Mouse (Mus musculus) urinary bladder, postnatal 14 days (tissue): ENCODE measurements around the gene Hmgxb4.
"Not testable (repeated sequence)": the region's sequence is repeated elsewhere in the genome, so short reads cannot be mapped to it uniquely, and the experiment has no call there.

Experiments
- DNase-seq: peaks from one replicate; pipeline ENCODE4 v3.0.0; 2021; ENCODE audit warnings: low spot score

Hmgxb4 gene

DNA sequence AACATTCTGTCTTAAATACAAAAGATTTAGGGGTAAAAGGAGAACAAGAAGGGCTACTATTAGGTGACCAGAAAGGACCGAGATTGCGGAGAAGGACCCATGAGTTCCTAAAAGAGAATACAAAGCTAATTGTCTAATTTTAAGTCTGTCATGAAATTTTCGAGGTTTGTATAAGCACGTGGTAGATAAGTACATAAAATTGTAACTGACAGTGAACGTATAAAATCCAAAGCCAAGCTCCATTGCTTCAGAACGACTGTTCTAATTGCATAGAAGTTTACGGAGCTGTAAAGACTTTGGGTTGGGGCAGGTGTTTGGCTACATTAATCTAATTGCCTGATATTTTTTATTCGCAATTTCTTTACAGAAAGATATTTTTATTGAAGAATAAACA lies at the start of gene Hmgxb4:
Gene Hmgxb4, plus strand, starts transcription at position 276 of the 394 bp plus-strand sequence.
- no peak for DNase-seq

- no peak for DNase-seq
These were observed 43.7 kb upstream of the Hmgxb4 start for GRCm38 (mm10) chr8:74949445-74949844.

DNA sequence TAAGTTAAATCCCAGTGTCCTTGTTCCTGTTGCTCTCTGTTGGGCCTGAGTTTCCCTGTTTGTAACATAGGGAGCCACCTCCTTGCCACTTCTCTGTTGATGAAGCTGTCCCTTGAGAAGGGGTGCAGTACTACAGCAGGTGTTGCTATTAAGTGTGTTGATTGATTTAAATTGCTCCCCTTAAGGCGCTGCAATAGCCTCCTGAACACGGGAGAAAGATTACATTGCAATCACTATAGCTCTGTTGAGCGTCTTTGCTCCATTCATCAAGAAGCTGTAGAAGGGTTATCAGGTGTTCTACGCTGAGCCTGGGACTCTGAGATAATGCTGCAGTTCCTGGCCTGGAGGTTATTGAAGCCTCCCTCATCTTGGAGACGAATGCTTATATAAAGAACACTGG lies 29.2 kb upstream of the Hmgxb4 start:
- no peak for DNase-seq

DNA sequence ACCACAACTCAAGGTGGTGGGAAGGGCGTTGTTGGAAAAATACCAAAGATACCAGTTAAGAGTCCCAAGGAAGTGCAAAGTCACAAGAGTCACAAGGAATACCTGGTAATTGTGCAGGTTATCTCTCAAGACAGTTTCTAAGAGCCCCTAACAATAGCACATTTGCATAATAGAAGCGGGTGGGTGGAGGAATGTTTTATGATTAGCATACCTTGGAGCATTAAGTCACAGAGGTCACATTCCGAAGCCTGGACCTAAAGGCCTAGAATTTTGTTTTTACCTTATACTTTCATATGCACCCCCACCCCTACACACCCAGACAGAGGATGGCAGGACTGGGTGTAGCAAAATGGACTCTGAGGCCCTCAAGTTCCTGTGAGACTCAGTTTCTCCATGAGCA lies 22.9 kb upstream of the Hmgxb4 start:
- not testable (repeated sequence) for DNase-seq

DNA sequence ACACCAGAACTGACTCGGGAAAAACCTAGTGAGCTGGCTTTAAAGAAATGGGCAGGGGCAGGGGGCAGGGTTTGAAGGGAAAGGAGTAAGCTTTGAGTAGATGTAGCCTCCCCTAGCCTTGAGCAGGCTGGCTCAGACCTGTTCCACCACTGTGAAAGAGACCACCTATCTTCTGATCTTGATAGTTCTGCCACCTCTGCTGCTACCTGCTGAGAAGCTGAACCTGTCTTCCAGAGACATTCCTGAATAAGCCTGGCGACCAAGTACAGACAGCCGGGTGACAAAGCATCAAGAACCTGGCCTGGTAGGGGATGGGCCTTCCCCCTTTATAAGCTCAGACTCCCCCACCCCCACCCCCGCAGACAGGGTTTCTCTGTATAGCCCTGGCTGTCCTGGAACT lies 21.5 kb upstream of the Hmgxb4 start:
- no peak for DNase-seq

- DNase-seq, result no peak
These were observed 20.8 kb upstream of the Hmgxb4 start for GRCm38 (mm10) chr8:74972322-74972883.

DNA sequence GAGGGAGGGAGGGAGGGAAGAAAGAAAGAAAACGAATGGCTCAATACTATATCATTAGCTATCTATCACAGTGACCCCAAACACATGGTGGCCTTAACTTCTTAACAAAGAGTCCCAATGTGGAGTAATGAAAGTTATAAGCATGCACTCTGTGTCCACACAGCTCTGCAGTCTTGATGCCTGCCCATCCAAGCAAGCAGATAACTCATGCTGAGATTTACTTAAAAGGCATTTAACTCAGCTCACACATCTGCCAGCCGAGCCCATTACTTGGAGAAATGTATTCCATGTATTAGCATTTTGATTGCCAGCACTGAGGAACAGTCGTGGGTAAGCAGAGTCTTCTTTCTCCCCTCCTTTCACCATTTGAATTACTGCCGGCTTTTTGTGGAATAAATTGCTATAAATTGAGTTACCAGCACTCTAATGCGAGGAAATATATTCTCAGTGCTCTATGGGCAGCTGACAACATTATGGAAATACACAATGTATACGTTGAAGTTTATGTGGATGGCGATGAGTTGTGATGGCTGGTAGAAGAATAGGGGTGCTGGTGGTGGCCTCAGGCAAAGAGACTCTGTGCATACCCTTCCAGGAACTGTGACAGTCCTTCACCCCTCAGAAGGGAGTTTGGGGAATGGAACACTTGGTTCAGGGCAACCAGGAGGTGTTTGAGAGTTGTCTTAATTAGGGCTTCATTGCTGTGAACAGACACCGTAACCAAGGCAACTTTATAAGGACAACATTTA lies 19.9 kb upstream of the Hmgxb4 start:
- DNase-seq, result no peak

DNA sequence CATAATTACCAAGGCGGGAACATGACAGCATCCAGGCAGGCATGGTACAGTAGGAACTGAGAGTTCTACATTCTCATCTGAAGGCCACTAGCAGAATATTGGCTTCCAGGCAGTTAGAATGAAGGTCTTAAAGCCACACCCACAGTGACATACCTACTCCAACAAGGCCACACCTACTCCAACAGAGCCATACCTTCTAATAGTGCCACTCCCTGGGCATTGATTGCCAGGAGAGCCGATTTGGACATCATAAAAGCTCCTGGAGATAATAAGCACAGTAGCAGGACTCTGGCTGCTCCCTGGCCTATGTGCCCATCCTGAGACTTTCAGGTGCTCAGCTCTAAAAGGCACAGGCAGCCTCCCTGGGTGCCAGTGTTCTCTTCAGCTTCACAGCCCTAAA lies 19.3 kb upstream of the Hmgxb4 start:
- DNase-seq, result no peak

DNA sequence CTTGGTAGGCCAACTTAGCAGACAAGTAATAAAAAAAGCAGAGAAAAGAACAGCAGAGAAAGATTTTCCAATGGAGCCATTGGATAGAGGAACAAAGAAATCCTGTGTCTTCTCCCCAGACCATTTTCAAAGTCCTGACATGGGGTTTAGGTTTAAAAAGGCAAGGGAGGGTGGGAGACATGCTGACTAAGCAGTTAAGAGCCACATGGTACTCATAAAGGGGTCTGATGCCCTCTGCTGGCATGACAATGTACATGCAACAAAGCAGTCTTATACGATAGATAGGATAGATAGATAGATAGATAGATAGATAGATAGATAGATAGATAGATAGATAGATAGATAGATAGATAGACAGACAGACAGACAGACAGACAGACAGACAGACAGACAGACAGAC lies 15.7 kb upstream of the Hmgxb4 start:
- no peak for DNase-seq

DNA sequence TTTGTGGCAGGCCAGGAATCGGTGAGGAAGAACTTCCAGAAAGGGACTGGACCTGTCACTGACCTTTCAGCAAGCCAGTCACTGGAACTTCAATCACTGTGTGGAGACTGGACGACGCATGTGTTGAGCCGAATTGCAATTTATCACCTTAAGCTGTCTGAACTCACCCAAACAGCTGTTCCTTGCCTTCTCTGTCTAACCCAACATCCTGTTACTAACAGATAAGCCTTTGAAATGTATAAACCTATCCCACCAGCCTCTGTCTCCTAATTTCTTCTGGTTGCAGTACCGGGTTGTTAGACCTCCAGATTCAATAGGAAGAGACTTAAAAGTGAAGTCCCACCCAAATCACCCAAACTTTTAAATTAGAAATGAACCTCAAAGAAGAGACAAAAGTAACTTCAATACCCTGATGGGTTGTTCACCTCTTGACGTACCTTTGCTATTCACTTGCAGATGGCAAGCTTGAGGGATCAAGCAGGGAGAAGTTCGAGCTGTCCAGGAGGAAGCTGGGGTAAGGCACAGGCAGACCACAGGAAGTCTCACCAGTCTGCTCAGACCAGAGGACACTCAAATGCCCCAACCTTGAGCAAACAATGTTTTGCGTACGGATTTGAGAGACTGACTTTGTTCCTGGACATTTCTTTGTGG lies 13.0 kb upstream of the Hmgxb4 start:
- no peak for DNase-seq

DNA sequence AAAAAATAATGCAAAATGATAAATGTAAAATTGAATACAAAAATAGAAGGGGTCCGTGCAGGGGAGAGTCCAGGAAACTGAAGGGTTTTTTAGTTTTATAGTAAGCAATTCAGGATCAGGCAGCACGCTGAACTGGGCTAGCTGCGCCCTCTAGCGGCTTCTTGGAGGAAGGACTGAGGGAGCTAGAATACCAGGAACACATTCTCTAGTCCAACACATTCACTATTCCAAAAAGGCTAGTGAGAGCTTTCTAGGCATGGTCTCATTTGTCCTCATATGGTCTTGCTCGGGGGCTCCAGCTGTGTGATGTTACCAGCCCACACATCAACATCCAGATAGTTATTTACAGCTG lies 12.5 kb upstream of the Hmgxb4 start:
- DNase-seq, result peak; percentile 44

GRCm38 (mm10) chr8:74981809-74982208 lies 11.3 kb upstream of the Hmgxb4 start:
- DNase-seq, result no peak

DNA sequence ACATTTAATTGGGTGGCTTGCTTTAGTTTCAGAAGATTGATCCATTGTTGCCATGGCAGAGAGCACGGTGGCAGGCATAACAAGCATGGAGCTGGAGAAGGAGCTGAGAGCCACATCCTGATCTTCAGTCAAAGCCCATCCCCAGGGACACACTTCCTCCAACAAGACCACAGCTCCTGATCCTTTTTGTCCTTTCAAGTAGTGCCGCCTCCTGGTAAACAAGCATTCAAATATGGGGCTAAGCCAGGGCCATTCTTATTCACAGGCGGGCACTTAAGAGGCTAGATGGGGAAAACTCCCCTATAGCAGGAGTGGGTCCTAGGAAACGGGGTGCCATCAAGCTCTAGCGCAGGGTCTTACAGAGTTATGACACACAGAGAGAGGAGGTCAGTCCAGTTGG lies 5.7 kb upstream of the Hmgxb4 start:
- DNase-seq, result no peak

- DNase-seq, result no peak
These were observed 3.1 kb upstream of the Hmgxb4 start for GRCm38 (mm10) chr8:74990021-74990420.

DNA sequence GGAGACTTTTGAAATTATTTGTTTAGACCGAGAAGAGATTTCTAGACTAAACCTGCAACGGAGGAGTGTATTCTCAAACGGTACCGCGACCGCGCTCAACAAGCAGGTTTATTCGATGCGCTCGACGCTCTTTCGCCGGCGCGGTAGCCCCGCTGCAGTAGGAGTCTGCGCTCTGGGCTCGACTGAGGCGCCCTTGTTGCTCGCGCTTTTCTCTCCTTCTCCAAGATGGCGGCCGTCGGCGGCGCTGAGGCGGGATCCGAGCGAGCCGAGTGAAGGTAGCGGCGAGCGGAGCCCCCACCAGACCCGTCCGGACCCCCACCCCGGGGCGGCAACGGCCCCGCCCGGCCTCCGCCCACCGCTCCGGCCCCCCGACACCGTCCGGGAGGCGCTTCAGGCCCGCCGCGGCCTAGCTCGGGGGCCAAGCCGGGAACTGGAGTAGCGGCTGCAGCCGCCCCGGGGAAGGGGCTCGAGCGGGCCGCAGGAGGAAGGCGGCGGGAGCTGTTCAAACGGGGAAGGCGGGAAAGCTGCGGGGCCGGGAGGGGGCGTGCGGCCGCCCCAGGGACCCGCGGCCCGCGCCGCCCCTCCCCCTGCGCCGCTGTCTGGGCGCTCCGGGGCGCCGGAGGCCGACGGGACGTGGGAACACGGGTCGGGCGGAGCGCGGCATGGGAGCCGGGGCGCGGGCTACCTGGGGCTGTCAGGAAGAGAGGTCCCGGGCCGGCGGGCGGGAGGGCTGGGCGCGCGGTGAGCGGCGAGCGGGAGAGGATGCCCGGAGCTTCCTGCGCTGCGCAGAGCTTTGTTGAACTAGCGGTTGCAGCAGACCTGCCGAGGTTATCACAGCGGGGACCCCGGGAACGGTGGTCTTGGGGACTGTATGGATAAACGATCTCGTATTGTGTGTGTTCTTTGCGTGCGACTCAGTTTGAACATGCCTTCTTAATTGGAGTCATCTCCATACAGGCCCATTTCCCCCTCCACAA lies 607 bp downstream of the Hmgxb4 start:
- peak; percentile 86 for DNase-seq

GRCm38 (mm10) chr8:74994540-74994939 lies 1.4 kb downstream of the Hmgxb4 start:
- no peak for DNase-seq

GRCm38 (mm10) chr8:75000431-75000830 lies 7.3 kb downstream of the Hmgxb4 start:
- DNase-seq, result no peak

DNA sequence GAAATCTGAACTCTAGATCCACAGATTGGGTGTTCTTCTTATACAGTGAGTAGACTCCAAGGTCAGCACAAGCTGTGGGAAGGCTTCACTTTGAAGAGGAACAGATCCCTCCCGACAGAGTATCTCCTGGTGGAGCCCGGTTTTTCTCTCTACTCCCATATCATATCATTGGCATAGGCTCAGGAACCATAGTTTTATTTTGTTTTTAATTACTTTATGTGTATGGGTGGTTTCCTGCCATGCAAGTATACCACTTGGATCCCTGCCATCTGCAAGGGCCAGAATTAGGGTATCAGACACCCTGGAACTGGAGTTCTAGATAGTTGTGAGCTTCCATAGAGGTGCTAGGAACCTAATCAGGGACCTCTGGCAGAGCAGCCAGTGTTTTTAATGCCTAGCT lies 15.7 kb downstream of the Hmgxb4 start:
- DNase-seq, result no peak

DNA sequence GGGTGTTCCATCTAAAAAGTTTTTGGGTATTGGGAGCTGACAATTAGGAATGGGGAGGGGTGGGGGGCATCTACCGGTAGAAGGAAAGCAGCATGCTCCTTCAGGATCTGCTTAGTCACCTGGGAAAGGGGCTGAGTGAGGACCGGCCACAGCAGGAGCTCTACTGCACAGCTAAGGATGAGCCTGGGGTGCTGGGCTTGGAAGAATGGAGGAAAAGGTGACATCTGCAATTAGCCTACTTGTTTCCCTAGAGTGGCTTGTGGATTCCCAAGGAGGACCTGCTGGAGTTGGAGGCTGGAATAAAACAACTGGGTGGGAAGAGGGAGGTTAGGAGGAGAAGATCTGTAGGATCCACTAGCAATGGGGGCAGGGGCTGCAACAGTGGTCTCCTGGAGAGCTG lies 20.4 kb downstream of the Hmgxb4 start:
- DNase-seq, result no peak

DNA sequence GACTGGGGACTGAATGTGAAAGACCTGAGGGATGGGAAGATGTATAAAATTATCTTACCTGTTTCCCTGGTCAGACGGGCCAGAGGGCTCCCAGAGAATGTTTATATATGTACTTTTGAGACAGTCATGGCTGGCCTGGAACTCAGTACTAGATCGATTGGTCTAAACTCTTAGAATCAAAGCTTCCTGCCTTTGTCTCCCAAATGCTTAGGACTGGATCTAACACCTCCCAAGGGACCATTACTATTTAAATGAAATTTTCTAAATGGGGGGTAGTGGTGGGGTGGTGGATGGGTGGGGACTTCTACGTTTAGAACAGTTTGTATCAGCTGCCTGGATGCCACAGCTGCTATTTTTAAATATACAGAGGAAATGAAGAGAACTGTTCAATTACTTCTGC lies 20.8 kb downstream of the Hmgxb4 start:
- no peak for DNase-seq

DNA sequence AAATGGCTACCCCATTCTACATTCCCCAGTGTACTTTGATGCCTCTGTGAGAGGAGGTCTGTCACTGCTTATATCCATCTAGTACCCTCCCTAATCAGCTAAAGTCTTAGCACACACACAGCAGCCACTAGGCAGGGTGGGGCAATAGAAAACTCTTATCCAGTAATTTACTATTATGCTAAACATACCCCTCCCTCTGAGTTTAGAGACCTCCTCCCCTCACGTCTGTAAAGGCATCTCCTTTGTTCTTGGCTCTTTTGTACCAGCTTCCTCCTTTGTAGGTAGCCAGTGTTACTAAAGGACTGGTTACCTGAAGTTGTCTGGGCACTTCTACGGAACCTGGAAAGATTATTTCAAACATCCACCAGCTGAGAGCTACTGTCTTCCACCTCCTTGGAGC lies 22.8 kb downstream of the Hmgxb4 start:
- DNase-seq, result no peak

GRCm38 (mm10) chr8:75016422-75016821 lies 23.3 kb downstream of the Hmgxb4 start:
- no peak for DNase-seq
